Mouse (Mus musculus) 3134 (cell line): ENCODE data around the gene Nfasc.

Experiments
- DNase-seq: peaks from one replicate; pipeline ENCODE4 v3.0.0-alpha.2; 2011; ENCODE audit warnings: low spot score; ENCODE audit not compliant: insufficient read length; ENCODE audit errors: extremely low read depth

Nfasc gene

GRCm38 (mm10) chr1:132741175-132741997, at the start of gene Nfasc:
Nfasc (minus strand) TSS chr1:132741797.
- DNase-seq, result no peak

GRCm38 (mm10) chr1:132791049-132791448, 49.5 kb upstream of the Nfasc start:
- peak; percentile 37 for DNase-seq

DNA sequence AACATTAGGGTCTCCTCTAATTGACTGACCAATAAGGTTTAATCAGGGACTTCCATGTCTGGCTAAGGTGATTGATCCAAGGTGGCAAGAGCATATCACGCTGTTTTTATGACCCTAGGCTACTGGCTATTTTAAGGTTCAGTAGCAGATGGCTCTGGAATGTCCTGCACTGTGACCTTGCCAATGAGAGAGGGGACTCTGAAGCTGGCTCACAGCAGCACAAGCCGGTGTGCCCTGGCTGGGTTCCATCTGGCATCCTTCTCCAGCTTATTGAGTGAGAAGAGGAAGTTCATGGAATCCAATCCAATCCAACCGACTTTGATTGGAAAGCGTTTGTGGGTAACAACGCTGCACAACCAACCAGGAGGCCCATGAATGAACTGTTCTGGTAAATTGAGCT, 45.3 kb upstream of the Nfasc start:
- no peak for DNase-seq

- DNase-seq, result no peak
Observed at GRCm38 (mm10) chr1:132781607-132782445, 40.2 kb upstream of the Nfasc start.

DNA sequence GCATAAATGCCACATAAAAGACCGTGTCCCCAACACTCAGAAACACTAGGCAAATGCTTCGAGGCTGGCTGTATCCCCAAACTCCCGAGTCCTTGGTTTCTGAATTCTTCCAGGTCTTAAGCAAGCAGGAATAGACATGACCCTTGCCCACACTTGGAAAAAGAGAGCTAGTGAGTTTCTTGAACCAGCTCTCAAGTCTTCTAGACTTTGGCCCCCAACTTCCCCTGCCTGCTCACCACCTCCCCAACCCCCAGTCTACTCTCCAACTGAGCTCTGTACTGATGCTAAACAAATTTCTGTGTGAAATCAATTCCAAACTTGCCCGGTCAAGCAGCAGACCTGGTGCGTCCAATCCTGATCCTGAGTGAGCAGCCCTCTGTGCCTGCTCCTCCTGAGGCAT, 39.4 kb upstream of the Nfasc start:
- DNase-seq, result no peak

DNA sequence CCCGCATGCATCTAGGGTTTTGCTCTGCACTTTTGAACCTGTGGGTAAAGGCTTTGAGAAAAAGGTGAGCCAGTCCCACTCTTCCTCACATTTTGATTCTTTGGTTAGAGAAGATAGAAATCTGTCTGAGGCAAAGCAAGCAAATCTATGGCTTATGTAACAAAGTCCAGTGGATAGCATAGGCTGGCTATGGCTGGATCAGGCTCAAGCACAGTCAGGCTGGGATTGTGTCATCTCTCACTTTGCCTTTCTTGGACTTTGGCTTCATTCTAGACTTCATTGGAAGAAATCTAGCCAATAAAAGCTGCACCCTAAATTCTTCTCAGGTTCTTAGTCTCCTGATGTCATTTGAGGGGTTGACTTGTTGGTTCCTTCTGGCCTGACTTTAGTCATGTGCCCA, 38.7 kb upstream of the Nfasc start:
- no peak for DNase-seq

DNA sequence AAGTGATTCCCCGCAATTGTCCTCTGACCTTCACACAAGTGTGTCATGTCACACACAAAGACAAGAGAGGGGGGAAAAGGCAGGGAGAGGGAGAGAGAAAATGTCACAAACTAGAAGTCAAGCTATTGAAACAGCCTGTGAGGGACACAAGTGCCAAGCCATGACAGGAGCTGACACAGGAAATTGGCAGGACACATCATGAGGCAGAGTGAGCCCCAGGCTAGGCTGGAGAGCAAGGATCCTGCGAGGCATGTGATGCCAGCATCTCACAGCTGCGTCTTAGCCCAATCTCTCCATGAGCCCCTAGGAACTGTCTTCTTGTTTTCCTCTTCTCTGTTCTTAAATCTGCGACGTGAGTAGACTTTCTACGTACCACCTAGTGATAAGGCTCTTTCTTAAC, 33.4 kb upstream of the Nfasc start:
- DNase-seq, result no peak

DNA sequence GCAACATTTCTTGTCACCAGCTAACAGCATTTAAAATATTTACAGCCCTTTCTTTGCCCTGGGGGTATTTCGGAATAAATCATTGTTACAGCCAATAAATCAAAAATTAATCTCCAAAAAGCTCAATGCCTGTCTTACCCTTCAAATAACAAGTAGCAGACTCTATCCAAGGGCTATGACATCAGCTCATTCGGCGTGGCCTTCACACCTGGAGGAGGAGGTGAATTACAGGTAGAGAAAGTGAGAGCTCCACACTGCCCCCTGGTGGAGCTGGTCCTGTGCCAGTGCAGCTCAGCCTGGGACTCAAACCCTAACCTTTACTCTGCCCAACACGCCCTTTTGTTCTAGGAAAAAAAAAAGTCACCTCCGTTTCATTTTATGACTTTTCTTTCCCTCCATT, 29.8 kb upstream of the Nfasc start:
- DNase-seq, result no peak

- DNase-seq, result no peak
Observed at GRCm38 (mm10) chr1:132769559-132769958, 28.0 kb upstream of the Nfasc start.

- no peak for DNase-seq
Observed at GRCm38 (mm10) chr1:132767422-132767821, 25.8 kb upstream of the Nfasc start.

- DNase-seq, result peak; percentile 31
Observed at GRCm38 (mm10) chr1:132765887-132766651, 24.5 kb upstream of the Nfasc start.

GRCm38 (mm10) chr1:132765222-132765621, 23.6 kb upstream of the Nfasc start:
- DNase-seq, result peak; percentile 38

- no peak for DNase-seq
Observed at GRCm38 (mm10) chr1:132759390-132759789, 17.8 kb upstream of the Nfasc start.

DNA sequence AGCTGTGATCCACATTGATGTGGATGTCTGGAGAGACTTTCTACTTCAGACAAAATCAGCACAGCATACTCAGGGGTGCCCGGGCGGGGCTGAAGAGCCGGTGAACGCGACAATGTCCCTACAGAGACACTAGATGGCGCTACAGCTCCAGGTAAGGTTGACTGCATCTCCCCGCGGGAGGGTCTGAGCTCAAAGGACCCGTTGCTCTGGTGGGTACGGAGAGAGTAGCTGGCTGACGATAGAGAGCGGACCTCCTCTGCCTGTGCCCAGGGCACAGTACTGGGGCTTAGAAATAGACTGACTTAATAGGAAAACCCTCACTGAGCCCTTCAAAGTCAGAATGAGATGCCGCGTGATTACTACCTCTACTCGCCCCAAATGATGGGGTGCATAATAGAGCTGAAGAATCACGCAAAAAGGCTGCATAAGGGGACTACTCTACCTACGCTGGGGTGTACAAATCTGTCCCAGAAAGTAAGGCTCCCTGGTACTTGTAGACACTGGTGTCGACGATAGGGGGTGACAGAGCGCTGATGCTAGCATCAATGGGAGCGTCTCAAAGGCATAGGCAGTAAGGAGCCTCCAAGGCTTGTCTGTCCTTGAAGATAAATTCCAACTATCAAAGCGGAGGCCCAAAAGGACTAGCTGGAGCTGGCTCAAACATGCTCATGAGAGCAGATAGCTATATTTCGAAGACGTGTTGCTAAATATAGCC, 17.2 kb upstream of the Nfasc start:
- DNase-seq, result peak; percentile 41

DNA sequence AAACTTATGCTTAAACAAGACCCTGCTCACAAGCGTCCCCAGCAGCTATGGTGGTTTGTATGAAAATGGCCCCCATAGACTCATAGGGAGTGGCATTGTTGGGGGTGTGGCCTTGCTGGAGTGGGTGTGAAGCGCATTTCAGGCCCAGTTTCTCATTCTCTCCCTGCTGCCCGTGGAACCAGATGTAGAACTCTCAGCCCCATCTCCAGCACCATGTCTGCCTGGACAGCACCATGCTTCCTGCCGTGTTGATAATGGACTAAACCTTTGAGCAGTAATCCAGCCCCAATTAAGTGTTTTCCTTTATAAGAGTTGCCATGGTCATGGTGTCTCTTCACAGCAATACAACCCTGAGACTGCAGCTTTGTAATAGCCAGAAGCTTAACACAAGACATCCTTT, 13.6 kb upstream of the Nfasc start:
- no peak for DNase-seq

DNA sequence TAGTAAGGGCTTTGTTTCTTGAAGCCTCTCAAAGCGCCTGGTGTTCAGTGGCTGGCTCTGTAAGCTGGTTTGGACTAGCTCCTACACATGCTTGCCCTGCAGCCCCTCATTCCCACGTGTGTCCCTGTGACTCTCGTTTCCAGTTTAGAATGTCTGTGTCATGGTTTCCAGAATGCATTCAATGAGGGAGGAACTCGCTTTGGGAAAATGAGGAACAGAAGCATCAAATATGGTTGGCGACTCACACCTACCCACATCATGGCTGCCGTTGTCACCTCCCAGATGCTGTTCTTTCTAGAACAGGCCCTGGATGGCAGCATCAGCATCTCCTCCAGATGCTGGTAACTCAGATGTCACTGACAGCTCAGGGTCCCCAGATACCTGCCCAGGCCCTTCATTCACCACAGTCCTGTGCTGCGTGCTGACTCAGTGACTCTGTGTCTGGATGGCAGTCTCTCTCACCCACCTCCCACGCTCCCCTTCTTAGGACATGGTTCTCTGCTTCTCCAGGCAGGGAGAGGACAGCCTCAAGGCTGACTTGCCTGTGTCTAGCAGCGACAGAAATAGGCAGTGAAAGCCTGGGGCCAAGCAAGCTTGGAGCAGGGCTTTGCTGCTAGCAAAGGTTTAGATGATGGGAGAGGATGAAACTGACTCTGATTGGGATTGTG, 7.8 kb upstream of the Nfasc start:
- no peak for DNase-seq

DNA sequence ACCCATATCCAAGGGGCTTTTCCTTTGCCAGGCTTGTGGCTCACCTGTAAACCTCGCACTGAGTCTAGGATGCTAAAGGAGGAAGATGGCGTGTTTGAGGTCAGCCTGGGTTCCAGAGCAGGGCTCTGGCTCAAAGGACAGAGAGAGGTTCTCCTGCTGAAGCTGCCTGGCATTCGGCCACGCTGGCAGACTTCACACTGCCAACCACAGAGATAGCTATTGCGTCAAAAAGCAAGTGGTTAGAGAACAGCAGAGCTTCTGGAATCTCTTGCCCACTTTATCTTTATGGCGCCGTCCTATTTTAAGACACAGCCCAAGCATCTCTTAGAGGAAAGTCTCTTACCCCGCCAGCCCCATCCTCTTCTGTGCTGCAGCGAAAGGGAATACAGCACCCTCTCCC, 4.7 kb upstream of the Nfasc start:
- DNase-seq, result no peak

GRCm38 (mm10) chr1:132745636-132746035, 4.0 kb upstream of the Nfasc start:
- DNase-seq, result no peak

GRCm38 (mm10) chr1:132739077-132739521, 2.5 kb downstream of the Nfasc start:
- no peak for DNase-seq

DNA sequence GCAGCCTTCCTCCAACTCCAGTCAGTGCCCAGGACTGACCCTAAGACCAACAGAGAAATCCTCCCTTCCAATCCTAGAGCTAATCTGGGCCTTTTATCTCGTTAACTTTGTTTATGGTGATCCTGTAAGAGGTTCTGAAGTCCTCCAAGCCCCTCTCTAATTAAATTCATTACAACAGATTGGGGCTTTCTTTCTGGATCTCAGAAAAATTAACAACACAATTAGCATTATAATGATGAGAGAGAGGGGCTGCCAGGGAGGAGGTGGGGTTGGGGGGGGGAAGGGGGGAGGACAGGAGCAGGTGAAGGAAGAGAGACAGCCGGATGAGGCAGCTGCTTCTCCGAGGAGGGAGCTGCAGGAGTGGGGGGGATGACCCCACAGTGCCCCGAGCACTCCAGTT, 5.4 kb downstream of the Nfasc start:
- DNase-seq, result no peak
